Mouse (Mus musculus) intestine, embryonic 14.5 days (tissue): ENCODE data around the gene Zfp423. TPM values are rescaled to one million over a fixed set of nuclear protein-coding genes. Genes with fewer than 3 reads are reported as not detected.
A peak's percentile ranks its signal among the peaks of the same experiment; 100 is the strongest.

Experiments
- ATAC-seq: fragments of 200-750 bp; cut with Nextera tagmentation; replicated peaks from 2 replicates; pipeline ENCODE4 v1.8.0; 2017; ENCODE audit warnings: low read depth, moderate number of reproducible peaks, moderate TSS enrichment, moderate library complexity; ENCODE audit not compliant: low FRiP score, low TSS enrichment
- DNase-seq: peaks from one replicate; pipeline ENCODE4 v3.0.0-alpha.2; 2018; ENCODE audit warnings: low spot score
- H3K27ac ChIP-seq: fragments of 300-500 bp; sonication (generic); 2 replicates; pipeline ENCODE4 v1.5.1; 2014; ENCODE audit warnings: low read depth, mild to moderate bottlenecking, control low read depth
- H3K27me3 ChIP-seq: fragments of 300-500 bp; sonication (generic); replicated peaks from 2 replicates; pipeline ENCODE4 v1.6.1; 2014; ENCODE audit warnings: low read length, control low read depth; ENCODE audit not compliant: control insufficient read depth, insufficient read depth
- H3K36me3 ChIP-seq: fragments of 300-500 bp; sonication (generic); 2 replicates; pipeline ENCODE4 v1.6.1; 2014; ENCODE audit warnings: low read length, control low read depth; ENCODE audit not compliant: control insufficient read depth, insufficient read depth
- H3K4me1 ChIP-seq: fragments of 300-500 bp; sonication (generic); replicated peaks from 2 replicates; pipeline ENCODE4 v1.6.1; 2014; ENCODE audit warnings: low read length, control low read depth, mixed read lengths; ENCODE audit not compliant: control insufficient read depth, insufficient read depth
- H3K4me2 ChIP-seq: fragments of 300-500 bp; sonication (generic); 2 replicates; pipeline ENCODE4 v1.6.1; 2014; ENCODE audit warnings: low read length
- H3K4me3 ChIP-seq: fragments of 300-500 bp; sonication (generic); 2 replicates; pipeline ENCODE4 v1.5.1; 2014; ENCODE audit warnings: low read depth, low read length, control low read depth, mixed read lengths
- H3K9ac ChIP-seq: fragments of 300-500 bp; sonication (generic); 2 replicates; pipeline ENCODE4 v1.6.1; 2014; ENCODE audit warnings: mild to moderate bottlenecking, low read length
- H3K9me3 ChIP-seq: fragments of 300-500 bp; sonication (generic); 2 replicates; pipeline ENCODE4 v1.6.1; 2016; ENCODE audit warnings: low read length, control low read depth; ENCODE audit not compliant: control insufficient read depth
- WGBS: fragments of 180-500 bp; shearing (Covaris S2); extraction: QIAGEN DNeasy Blood & Tissue Kit; methylation state at CpG from one replicate; pipeline ENCODE4 v1.1.7; 2014; 5-methylcytosine and 5-hydroxymethylcytosine counted together
- polyA plus RNA-seq: library from polyadenylated mRNA; unstranded; fragments of >200 nt; fragmentation: Nextera tagmentation; extraction: Ambion mirVana; gene quantifications from 2 replicates; pipeline ENCODE4 v1.2.1, GENCODE M21; 2014

Zfp423 gene
- polyA plus RNA-seq, 1 experiment from 2014 or later: 10.5 TPM

- ATAC-seq: no peak
- Histone ChIP-seq H3K27ac (0 out of 2 replicates have a peak overlapping the region, but pooled peaks have one; percentile 14), H3K4me1 (peaks cover 23% of the 10 kb centered on the region), H3K36me3 (no peaks in the 10 kb centered on the region), H3K4me2 (no peak overlapping the region), H3K9ac (no peak overlapping the region), H3K4me3 (no peak overlapping the region), H3K9me3 (no peaks in the 10 kb centered on the region), H3K27me3 (no peaks in the 10 kb centered on the region)
- no peak for DNase-seq
- 67% methylated on average over 13 of the region's 13 CpGs for WGBS
These were observed 64.0 kb downstream of the Zfp423 start for GRCm38 (mm10) chr8:87895203-87896041.

- H3K4me2 ChIP-seq: no peak overlapping the region
These were observed 65.1 kb downstream of the Zfp423 start for GRCm38 (mm10) chr8:87894287-87894686.

GRCm38 (mm10) chr8:87893547-87893946 is 65.8 kb downstream of the Zfp423 start:
- H3K27ac ChIP-seq: no peak overlapping the region
- DNase-seq: no peak
- no peaks in the 10 kb centered on the region for H3K27me3 ChIP-seq
- peaks cover 23% of the 10 kb centered on the region for H3K4me1 ChIP-seq
- no peaks in the 10 kb centered on the region for H3K36me3 ChIP-seq
- H3K4me2 ChIP-seq: no peak overlapping the region
- ATAC-seq: no peak
- WGBS: 66% methylated on average over 6 of the region's 6 CpGs
- H3K9me3 ChIP-seq: no peaks in the 10 kb centered on the region
- no peak overlapping the region for H3K9ac ChIP-seq
- no peak overlapping the region for H3K4me3 ChIP-seq

More at GRCm38 (mm10) chr8:87894287-87894686, 65.1 kb downstream of the Zfp423 start:
- Histone ChIP-seq H3K4me3 (no peak overlapping the region), H3K27me3 (no peaks in the 10 kb centered on the region), H3K4me1 (peaks cover 23% of the 10 kb centered on the region), H3K36me3 (no peaks in the 10 kb centered on the region), H3K9me3 (no peaks in the 10 kb centered on the region), H3K27ac (no peak overlapping the region), H3K9ac (no peak overlapping the region)
- ATAC-seq: no peak
- 36% methylated on average over 8 of the region's 8 CpGs for WGBS
- DNase-seq: no peak

GRCm38 (mm10) chr8:87892891-87893290 is 66.5 kb downstream of the Zfp423 start:
- no peak overlapping the region for H3K27ac ChIP-seq
- H3K27me3 ChIP-seq: no peaks in the 10 kb centered on the region
- no peak overlapping the region for H3K9ac ChIP-seq
- no peaks in the 10 kb centered on the region for H3K36me3 ChIP-seq
- DNase-seq (no peak), ATAC-seq (no peak)
- H3K4me1 ChIP-seq: peaks cover 23% of the 10 kb centered on the region
- no peak overlapping the region for H3K4me3 ChIP-seq
- 79% methylated on average over 6 of the region's 6 CpGs for WGBS
- no peaks in the 10 kb centered on the region for H3K9me3 ChIP-seq
- H3K4me2 ChIP-seq: no peak overlapping the region

GRCm38 (mm10) chr8:87891884-87892283 is 67.5 kb downstream of the Zfp423 start:
- DNase-seq: no peak
- H3K9ac ChIP-seq: no peak overlapping the region

GRCm38 (mm10) chr8:87887956-87888355 is 71.4 kb downstream of the Zfp423 start:
- no peak for ATAC-seq
- Histone ChIP-seq H3K27me3 (no peaks in the 10 kb centered on the region), H3K4me1 (peaks cover 9% of the 10 kb centered on the region; the same call in 1 of the 2 replicates), H3K36me3 (no peaks in the 10 kb centered on the region), H3K9me3 (no peaks in the 10 kb centered on the region), H3K27ac (no peak overlapping the region), H3K4me2 (no peak overlapping the region), H3K9ac (no peak overlapping the region), H3K4me3 (no peak overlapping the region)
- WGBS: 66% methylated on average over 12 of the region's 12 CpGs
- no peak for DNase-seq

More at GRCm38 (mm10) chr8:87891884-87892283, 67.5 kb downstream of the Zfp423 start:
- Histone ChIP-seq H3K36me3 (no peaks in the 10 kb centered on the region), H3K4me2 (no peak overlapping the region), H3K27me3 (no peaks in the 10 kb centered on the region), H3K4me1 (peaks cover 23% of the 10 kb centered on the region), H3K27ac (0 out of 2 replicates have a peak overlapping the region, but pooled peaks have one; percentile 33), H3K9me3 (no peaks in the 10 kb centered on the region), H3K4me3 (no peak overlapping the region)
- no peak for ATAC-seq

GRCm38 (mm10) chr8:87881088-87881487 is 78.3 kb downstream of the Zfp423 start:
- Histone ChIP-seq H3K4me3 (no peak overlapping the region), H3K9ac (no peak overlapping the region), H3K36me3 (no peaks in the 10 kb centered on the region), H3K27me3 (no peaks in the 10 kb centered on the region), H3K27ac (no peak overlapping the region), H3K4me1 (0 out of 2 replicates have a peak, but pooled peaks cover 4% of the 10 kb centered on the region), H3K4me2 (no peak overlapping the region), H3K9me3 (no peaks in the 10 kb centered on the region)
- no peak for ATAC-seq
- DNase-seq: no peak
- WGBS: 60% methylated on average over 2 of the region's 2 CpGs

GRCm38 (mm10) chr8:87875852-87876251 is 83.5 kb downstream of the Zfp423 start:
- H3K9me3 ChIP-seq: no peaks in the 10 kb centered on the region
- 72% methylated on average over 6 of the region's 6 CpGs for WGBS
- H3K4me2 ChIP-seq: no peak overlapping the region
- DNase-seq: no peak
- H3K4me3 ChIP-seq: no peak overlapping the region
- no peak overlapping the region for H3K27ac ChIP-seq
- peaks cover 20% of the 10 kb centered on the region; the same call in 1 of the 2 replicates for H3K4me1 ChIP-seq
- no peaks in the 10 kb centered on the region for H3K27me3 ChIP-seq
- no peak overlapping the region for H3K9ac ChIP-seq
- no peaks in the 10 kb centered on the region for H3K36me3 ChIP-seq
- no peak for ATAC-seq

- 26% methylated on average over 10 of the region's 10 CpGs for WGBS
- Histone ChIP-seq H3K4me3 (no peak overlapping the region), H3K27me3 (no peaks in the 10 kb centered on the region), H3K27ac (no peak overlapping the region), H3K9ac (no peak overlapping the region), H3K9me3 (no peaks in the 10 kb centered on the region), H3K4me2 (no peak overlapping the region), H3K36me3 (no peaks in the 10 kb centered on the region), H3K4me1 (peaks cover 20% of the 10 kb centered on the region; the same call in 1 of the 2 replicates)
- ATAC-seq (no peak), DNase-seq (no peak)
These were observed 83.9 kb downstream of the Zfp423 start for GRCm38 (mm10) chr8:87875452-87875851.
